Mouse (Mus musculus): ENCODE measurements at regions not wholly inside any gene's neighbourhood (a gene's known extent, or its start where the extent isn't known, plus 50 kb on each side); places are given as distances from the start of the nearest gene placed in this dataset.

DNA sequence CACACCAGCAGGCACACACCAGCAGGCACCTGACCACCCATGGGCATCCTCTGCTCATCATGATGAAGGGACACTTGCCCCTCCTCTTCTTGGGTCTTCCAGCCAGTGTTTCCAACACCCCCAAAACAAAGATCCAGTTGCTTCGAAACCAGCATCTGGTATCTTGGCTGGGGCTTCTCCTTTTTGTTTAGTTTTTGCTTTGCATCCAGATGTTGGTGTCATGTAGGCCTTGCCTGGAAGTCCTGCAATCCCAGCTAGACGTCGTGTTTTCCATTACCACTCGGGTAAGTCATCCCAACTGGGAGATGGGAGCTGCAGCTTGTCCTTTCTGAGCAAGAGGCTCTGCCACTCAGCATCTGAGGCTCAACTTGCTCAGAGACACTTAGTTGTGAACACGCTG is 70.6 kb upstream of the Tspan2 start:
- no peak for DNase-seq (ENCODE audit: low read depth, low spot score)

DNA sequence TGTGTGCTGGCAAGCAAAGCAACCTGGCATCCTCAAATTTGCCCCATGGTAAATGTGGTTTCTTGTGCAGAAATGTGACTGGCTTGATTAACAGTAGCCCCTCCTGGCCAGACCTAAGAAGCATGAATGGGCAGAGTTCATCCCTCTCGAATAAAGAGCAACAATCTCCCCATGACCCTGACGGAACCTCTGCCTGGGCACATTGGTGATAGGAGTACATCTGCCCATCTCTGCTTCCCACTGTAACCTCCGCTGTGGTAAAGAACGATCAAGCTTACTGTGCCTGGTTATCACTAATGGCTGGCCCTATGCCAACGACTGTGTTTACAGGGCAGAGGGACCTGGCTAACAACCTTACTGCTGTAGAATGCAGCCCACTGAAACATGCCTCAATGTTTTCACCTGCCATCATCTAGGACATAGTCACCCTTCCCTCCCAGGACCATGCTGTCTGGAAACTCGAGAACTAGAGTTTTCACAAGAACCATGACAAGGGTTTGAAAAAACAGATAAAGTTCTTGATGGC is 69.6 kb upstream of the Tspan2 start:
- DNase-seq (ENCODE audit: low read depth, low spot score): no peak

DNA sequence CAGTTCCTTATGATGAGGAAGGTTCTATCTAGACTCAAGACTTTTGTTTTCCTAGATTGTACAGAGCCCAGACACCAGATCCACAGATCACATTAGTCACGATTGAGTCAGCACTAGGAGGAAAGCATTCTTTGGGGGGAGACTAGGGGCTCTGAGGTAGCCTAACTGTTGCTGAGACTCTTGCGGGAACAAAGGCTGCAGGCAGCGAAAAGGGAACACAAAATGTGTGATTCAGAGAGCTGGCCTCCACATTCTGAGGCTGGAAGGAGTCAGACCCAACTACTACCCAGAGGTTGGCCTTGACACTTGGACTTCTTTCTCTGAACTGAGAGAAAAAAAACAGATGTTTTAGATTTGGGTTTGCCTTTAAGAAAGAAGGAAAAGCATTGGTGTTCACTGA is 66.5 kb upstream of the Tspan2 start:
- no peak for DNase-seq (ENCODE audit: low read depth, low spot score)

DNA sequence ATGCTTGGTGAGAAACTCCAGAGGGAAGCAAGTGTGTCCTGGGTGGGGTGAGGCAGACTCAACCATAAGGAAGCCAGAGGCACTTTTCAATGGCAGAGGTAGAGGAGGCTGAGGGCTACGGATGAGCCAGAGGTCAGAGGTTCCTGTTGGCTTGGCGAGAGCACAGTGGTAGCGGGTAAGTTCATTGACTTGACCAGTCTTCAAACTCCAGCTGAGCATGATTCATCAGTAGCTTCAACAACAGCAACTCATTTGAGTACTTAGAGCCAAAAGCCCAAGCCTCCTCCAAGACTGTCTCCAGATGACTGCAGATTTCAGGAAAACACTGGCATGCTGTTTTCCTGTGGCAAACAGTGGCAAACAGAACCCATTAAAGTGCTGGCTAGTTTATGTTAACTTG is 65.8 kb upstream of the Tspan2 start:
- no peak for DNase-seq (ENCODE audit: low read depth, low spot score)

DNA sequence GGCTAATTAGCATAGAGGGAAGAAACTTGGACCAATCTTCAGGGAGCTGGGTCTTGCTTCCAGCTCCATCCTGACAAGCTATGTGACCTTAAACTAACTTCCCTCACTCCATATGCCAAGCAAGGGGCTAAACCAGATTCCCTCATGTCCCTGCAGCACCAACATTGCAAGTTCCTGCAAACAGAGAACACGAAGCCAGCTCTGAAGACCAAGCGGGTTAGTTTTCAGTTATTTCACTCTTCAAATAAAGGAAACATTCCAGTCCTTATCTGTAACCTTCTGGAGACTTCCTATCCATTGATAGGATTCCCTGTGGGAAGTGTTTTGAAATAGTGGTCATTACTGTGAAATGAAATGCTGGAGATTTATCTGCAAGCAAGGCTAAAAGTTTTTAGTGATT is 64.4 kb upstream of the Tspan2 start:
- DNase-seq (ENCODE audit: low read depth, low spot score): no peak

DNA sequence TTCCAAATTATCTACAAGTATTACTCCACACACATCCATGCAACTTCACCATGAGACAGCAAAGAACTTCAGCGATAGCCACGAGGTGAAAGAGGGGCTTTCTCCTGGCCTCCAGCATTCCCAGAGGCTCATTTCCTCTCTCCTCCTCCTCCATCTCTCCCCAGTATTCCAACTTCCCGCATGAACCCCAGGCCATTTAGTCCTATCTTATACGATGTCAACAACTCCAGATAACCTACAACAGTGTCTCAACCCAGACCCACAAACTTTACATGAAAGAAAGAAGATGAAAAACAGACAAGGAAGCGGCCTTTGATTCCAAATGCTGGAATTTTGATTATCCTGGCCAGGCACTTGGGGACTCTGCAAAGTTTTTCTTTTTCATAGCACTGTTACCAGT is 63.8 kb upstream of the Tspan2 start:
- DNase-seq (ENCODE audit: low read depth, low spot score): no peak

DNA sequence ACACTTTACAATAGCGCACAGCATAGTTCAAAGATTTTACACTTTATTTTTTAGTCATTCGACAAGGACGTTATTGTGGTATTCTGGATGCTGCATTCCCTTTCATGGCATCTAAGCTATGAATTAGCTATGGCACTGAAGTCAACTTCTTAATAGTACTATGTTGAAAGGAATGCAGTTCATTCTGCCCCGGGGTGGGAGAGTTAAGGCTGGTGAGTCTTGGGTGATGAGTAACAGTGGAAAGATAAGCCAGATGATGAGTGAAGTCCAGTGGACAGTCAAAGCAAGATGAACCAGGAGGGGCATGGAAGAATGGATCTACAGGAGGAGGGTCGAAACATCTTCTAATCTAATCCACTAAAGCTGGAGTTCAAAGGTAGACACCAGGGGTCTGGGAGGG is 63.4 kb upstream of the Tspan2 start:
- DNase-seq (ENCODE audit: low read depth, low spot score): no peak

DNA sequence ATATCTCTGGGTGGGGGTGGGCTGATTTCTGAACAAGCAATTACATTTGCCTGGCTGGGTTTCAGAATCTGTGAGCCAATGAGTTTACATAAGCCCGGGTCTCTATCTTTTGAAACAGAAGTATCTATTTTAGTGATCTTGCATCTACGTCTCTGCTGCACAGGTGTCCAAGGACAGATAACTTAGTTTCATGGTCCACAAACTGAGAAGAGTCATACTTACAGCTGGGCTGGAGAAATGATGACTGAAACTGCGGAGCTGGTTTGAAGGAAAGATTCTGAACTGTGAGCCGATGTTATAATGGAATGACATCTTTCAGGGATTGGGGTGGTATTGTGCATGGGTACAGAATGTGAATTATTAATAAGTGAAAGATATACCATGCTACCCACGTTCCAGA is 60.8 kb upstream of the Tspan2 start:
- no peak for DNase-seq (ENCODE audit: low read depth, low spot score)

DNA sequence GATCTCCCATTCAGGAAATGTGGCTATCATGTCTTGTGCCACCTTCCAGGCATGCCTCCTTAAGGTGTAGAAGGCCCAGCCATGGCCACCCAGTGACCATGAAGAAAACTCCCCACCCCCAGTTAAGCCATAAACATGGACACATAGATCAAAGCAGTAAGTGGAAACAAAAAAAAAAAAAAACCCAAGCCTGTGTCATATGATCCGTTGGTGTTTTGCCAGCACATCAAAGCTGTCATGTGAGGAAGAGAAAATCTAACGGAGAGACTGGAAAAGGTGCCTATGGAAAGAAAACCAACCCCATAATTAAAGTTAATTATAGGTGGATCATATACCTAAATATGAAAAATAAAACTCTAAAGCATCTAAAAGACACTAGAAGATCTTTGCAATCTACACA is 60.3 kb upstream of the Tspan2 start:
- no peak for DNase-seq (ENCODE audit: low read depth, low spot score)

DNA sequence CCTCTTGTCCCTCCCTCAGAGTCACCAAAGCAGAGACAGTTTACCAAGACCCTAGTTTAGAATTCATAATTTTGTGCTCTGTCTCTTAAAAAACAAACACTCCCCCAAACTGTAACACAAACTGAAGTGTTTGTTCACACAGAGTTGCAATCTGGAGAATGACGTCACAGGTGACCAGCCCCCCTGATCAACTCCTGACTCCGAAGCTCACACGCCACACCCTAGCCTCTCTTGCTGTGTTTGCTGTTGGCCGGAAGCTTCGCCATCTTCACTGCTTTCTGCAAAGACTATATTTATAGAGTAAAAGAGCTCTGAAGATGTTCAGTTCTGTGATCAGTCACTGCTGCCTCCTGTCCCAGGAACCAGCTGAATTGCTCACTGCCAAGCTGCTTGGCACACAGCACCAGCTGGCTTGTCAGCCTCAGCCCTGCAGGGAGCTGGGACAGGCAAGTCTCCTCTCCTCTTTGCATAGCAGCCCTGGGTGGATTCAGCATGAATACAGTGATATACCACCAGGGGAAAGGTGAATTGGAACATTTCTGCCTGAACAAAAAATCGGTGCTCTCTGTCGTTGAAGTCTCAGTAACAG is 57.3 kb upstream of the Tspan2 start:
- DNase-seq (ENCODE audit: low read depth, low spot score): no peak

DNA sequence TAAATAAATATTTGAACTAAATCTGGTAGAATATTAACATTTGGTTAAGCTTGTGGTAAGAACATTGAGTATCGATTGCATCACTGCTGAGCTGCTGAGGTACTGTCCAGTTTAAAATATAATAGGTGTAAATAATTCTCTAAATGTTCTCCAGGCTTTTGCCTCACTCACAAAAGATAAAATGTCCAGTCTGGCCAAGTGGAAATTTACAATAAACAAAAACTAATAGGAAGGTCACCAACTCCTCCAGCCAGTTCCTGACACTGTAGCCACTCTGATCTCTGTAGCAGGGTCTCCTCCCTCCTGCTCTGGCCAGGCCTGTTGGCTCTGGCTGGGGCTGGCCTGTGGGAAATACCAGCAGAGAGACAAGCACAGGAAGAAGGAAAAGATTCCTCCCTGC is 55.8 kb upstream of the Tspan2 start:
- no peak for DNase-seq (ENCODE audit: low read depth, low spot score)

DNA sequence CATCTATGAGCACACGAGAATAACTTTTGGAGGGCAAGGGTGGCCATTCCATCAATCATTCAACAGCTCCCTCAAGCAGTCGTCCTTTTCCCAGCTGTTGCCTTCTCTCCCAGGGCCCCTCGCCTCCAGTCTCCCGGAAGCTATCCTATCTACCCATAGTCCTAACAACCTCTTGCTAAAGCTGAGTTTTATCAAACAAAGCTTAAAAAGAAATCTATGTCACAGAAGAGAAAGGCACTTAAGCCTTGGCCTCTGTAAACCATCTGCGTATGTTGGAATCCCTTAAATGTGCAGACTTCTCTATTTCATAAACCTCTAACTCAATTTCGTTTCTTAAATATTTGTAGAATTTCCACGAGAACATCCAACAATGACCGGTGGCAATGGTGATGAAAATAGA is 51.9 kb upstream of the Tspan2 start:
- DNase-seq (ENCODE audit: low read depth, low spot score): no peak

DNA sequence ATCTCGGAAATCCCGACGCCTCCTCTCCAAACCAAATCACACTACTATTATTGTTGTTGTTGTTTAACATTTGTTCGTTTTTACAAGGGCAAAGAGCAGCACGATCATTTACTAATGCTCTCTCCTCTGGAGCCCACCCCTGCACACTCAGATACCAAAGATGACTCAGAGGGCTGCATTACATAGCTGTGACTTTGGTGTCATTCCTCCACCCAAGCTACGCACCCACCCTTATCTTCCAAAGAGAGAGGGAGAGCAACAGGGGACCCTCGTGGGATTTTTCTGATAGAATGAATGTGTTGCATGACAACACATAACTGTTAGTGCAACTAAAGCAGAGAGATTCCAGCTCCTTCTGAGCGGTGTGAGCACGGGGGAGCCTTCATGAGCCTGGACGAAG is 50.8 kb upstream of the Tspan2 start:
- DNase-seq (ENCODE audit: low read depth, low spot score): no peak
